10 mouse cellular contexts compared by ENCODE assay signal in genomic region chr1:40187961-40188360, GRCm38 (mm10). TPM values are rescaled to one million over a fixed set of nuclear protein-coding genes. Genes with fewer than 3 reads are reported as not detected.
DNase-seq lines count a peak whose midpoint lies in the region; ATAC-seq and TF ChIP-seq lines count a peak whose summit lies in the region.
"Had no signal": no experiment of that assay in that cellular context is flagged by ENCODE, and none has a peak within 500 bp of the region (broad histone marks: within the 10 kb centered on the region; RNA-seq: fewer than 3 reads in every experiment).

No protein-coding gene starts in this region.

- no peaks in the 10 kb centered on the region for H3K79me2 ChIP-seq in heart, adult 2 months (replicated peaks; ENCODE audit: control insufficient read depth, insufficient read depth, low read length)

- H3K9me3 ChIP-seq in heart, embryonic 10.5 days, result no peaks in the 10 kb centered on the region
- no peaks in the 10 kb centered on the region for H3K9me3 ChIP-seq in lung, embryonic 14.5 days (ENCODE audit: low read depth, low read length)
- H3K9me3 ChIP-seq in forebrain, embryonic 16.5 days (ENCODE audit: control insufficient read depth, low read length), result no peaks in the 10 kb centered on the region
- no peaks in the 10 kb centered on the region for H3K9me3 ChIP-seq in intestine, postnatal 0 days (ENCODE audit: control insufficient read depth)

- no peak overlapping the region for H3K27ac ChIP-seq in heart, adult 2 months
- no peak overlapping the region for H3K27ac ChIP-seq in heart, embryonic 10.5 days
- peak overlapping the region; percentile 16; the same call in 1 of the 2 replicates for H3K27ac ChIP-seq in lung, embryonic 14.5 days (ENCODE audit: low read depth)
- no peak overlapping the region for H3K27ac ChIP-seq in forebrain, embryonic 16.5 days (ENCODE audit: low read length)
- H3K27ac ChIP-seq in intestine, postnatal 0 days (ENCODE audit: low read depth, low read length), result no peak overlapping the region

- no peak for TF ChIP-seq POLR2A in heart, adult 2 months (IDR thresholded peaks at IDR 0.05; ENCODE audit: insufficient read depth, low read depth, low read length)

- H3K36me3 ChIP-seq in heart, adult 2 months (ENCODE audit: control insufficient read depth, insufficient read depth, low read length), result peaks cover 2% of the 10 kb centered on the region; the same call in 1 of the 2 replicates
- H3K36me3 ChIP-seq in heart, embryonic 10.5 days, result no peaks in the 10 kb centered on the region
- no peaks in the 10 kb centered on the region for H3K36me3 ChIP-seq in lung, embryonic 14.5 days (ENCODE audit: insufficient read depth)
- no peaks in the 10 kb centered on the region for H3K36me3 ChIP-seq in forebrain, embryonic 16.5 days (ENCODE audit: control insufficient read depth, insufficient read depth)
- H3K36me3 ChIP-seq in intestine, postnatal 0 days (ENCODE audit: control insufficient read depth, insufficient read depth), result no peaks in the 10 kb centered on the region

- no peak for TF ChIP-seq EP300 in heart, adult 2 months (IDR thresholded peaks at IDR 0.05; ENCODE audit: insufficient read depth, low read depth, low read length)

- peak; percentile 82 for ATAC-seq in lung, embryonic 14.5 days (ENCODE audit: insufficient read depth)
- no peak for ATAC-seq in forebrain, embryonic 16.5 days
- no peak for ATAC-seq in intestine, postnatal 0 days

- DNase-seq in heart, adult 2 months, result peak; percentile 43 to 49
- no peak for DNase-seq in heart, embryonic 10.5 days (ENCODE audit: low spot score)
- peak; percentile 87 for DNase-seq in NIH3T3 (ENCODE audit: low read depth)
- peak; percentile 77 for DNase-seq in fibroblast of lung, adult 2 months (ENCODE audit: low read depth)
- DNase-seq in lung, embryonic 14.5 days, result peak; percentile 91
- DNase-seq in cerebellum, adult 18-20 months, result no peak
- DNase-seq: layer of hippocampus, postnatal 36 days had no signal

- H3K4me1 ChIP-seq in heart, adult 2 months (ENCODE audit: control insufficient read depth, insufficient read depth, low read length), result peaks cover 3% of the 10 kb centered on the region
- H3K4me1 ChIP-seq in heart, embryonic 10.5 days, result peaks cover 10% of the 10 kb centered on the region; the same call in 1 of the 2 replicates
- H3K4me1 ChIP-seq in lung, embryonic 14.5 days (ENCODE audit: insufficient read depth), result no peaks in the 10 kb centered on the region
- H3K4me1 ChIP-seq in forebrain, embryonic 16.5 days (replicated peaks; ENCODE audit: control insufficient read depth, insufficient read depth, low read length), result no peaks in the 10 kb centered on the region
- H3K4me1 ChIP-seq in intestine, postnatal 0 days (replicated peaks; ENCODE audit: control insufficient read depth, insufficient read depth, low read length), result no peaks in the 10 kb centered on the region

- intact Hi-C loops in heart, adult 2 months (cut with DNase I), result no loop called here

- TF ChIP-seq CTCF in heart, adult 2 months (IDR thresholded peaks at IDR 0.05), result no peak
- no peak for TF ChIP-seq CTCF in lung, embryonic 14.5 days (IDR thresholded peaks at IDR 0.05; ENCODE audit: low read depth)
- no peak for TF ChIP-seq CTCF in intestine, postnatal 0 days (IDR thresholded peaks at IDR 0.05; ENCODE audit: low read depth)

- WGBS in heart, adult 2 months, result 23% methylated on average over 1 of the region's 1 CpGs
- WGBS in heart, embryonic 10.5 days, result 63% methylated on average over 1 of the region's 1 CpGs
- WGBS in lung, embryonic 14.5 days, result 32% methylated on average over 1 of the region's 1 CpGs
- WGBS in forebrain, embryonic 16.5 days, result 89% methylated on average over 1 of the region's 1 CpGs
- WGBS in intestine, postnatal 0 days, result 78% methylated on average over 1 of the region's 1 CpGs

- peaks cover 4% of the 10 kb centered on the region; the same call in 1 of the 2 replicates for H3K27me3 ChIP-seq in heart, adult 2 months (ENCODE audit: control insufficient read depth, insufficient read depth, low read length)
- no peaks in the 10 kb centered on the region for H3K27me3 ChIP-seq in heart, embryonic 10.5 days (ENCODE audit: insufficient read depth, poor library complexity, severe bottlenecking)
- no peaks in the 10 kb centered on the region for H3K27me3 ChIP-seq in lung, embryonic 14.5 days (ENCODE audit: insufficient read depth, low read length)
- no peaks in the 10 kb centered on the region for H3K27me3 ChIP-seq in forebrain, embryonic 16.5 days (replicated peaks; ENCODE audit: control insufficient read depth, insufficient read depth, low read length)
- H3K27me3 ChIP-seq in intestine, postnatal 0 days (replicated peaks; ENCODE audit: control insufficient read depth, insufficient read depth, low read length), result no peaks in the 10 kb centered on the region

- H3K4me3 ChIP-seq in heart, adult 2 months, result no peak overlapping the region
- no peak overlapping the region for H3K4me3 ChIP-seq in heart, embryonic 10.5 days
- no peak overlapping the region for H3K4me3 ChIP-seq in lung, embryonic 14.5 days (ENCODE audit: low read depth, low read length)
- H3K4me3 ChIP-seq in forebrain, embryonic 16.5 days (replicated peaks; ENCODE audit: low read length), result no peak overlapping the region
- H3K4me3 ChIP-seq in intestine, postnatal 0 days (ENCODE audit: low read depth, low read length), result no peak overlapping the region

- H3K9ac ChIP-seq in heart, adult 2 months (ENCODE audit: low read depth, low read length), result no peak overlapping the region
- H3K9ac ChIP-seq in lung, embryonic 14.5 days, result no peak overlapping the region
- H3K9ac ChIP-seq in forebrain, embryonic 16.5 days (replicated peaks; ENCODE audit: low read depth, low read length), result no peak overlapping the region
- H3K9ac ChIP-seq in intestine, postnatal 0 days (ENCODE audit: low read depth, low read length), result no peak overlapping the region

- no peak overlapping the region for H3K4me2 ChIP-seq in lung, embryonic 14.5 days
- H3K4me2 ChIP-seq in forebrain, embryonic 16.5 days (ENCODE audit: low read length), result no peak overlapping the region
- H3K4me2 ChIP-seq in intestine, postnatal 0 days (replicated peaks; ENCODE audit: low read depth), result no peak overlapping the region
- H3K4me2 ChIP-seq: midbrain, embryonic 11.5 days had no signal

RNA-seq across cellular contexts. Expression of gene Il1r1, which starts 36.9 kb away (rescaled TPM):
- 1 to 10 TPM; 5.5 to 6.1 TPM for total RNA-seq in heart, adult 2 months (2021)
- polyA plus RNA-seq in heart, adult 2 months (2012; rRNA removed), result 4.8 and 6.1 TPM in 2 replicates
- 6.3 and 12.9 TPM in 2 replicates for polyA plus RNA-seq in heart, embryonic 10.5 days (2016; fragmentation: Nextera tagmentation; extraction: Ambion mirVana)
- 8.3 and 9.5 TPM in 2 replicates for polyA plus RNA-seq in lung, embryonic 14.5 days (2014; fragmentation: Nextera tagmentation; extraction: Ambion mirVana)
- polyA plus RNA-seq in forebrain, embryonic 16.5 days (2015; fragmentation: Nextera tagmentation; extraction: Ambion mirVana), result 0.44 and 0.98 TPM in 2 replicates
- polyA plus RNA-seq in intestine, postnatal 0 days (2015; fragmentation: Nextera tagmentation; extraction: Ambion mirVana), result 5.4 and 5.9 TPM in 2 replicates

Comparison
In these comparisons a context has a peak if more than half of its experiments do, and no peak if none do; other contexts are left out.
1. DNase-seq: peak in heart, adult 2 months (2 of 2), NIH3T3 (single experiment), fibroblast of lung, adult 2 months (single experiment) and lung, embryonic 14.5 days (single experiment); none in heart, embryonic 10.5 days (single experiment) and cerebellum, adult 18-20 months (0 of 2).